Mouse (Mus musculus) embryo, embryonic 10.5 days (tissue): Measurements from ENCODE around the gene Dyrk1a.

Experiments
- DNase-seq: peaks from one replicate; pipeline ENCODE4 v3.0.0-alpha.2; 2015; ENCODE audit warnings: low spot score

Gene Dyrk1a

DNA sequence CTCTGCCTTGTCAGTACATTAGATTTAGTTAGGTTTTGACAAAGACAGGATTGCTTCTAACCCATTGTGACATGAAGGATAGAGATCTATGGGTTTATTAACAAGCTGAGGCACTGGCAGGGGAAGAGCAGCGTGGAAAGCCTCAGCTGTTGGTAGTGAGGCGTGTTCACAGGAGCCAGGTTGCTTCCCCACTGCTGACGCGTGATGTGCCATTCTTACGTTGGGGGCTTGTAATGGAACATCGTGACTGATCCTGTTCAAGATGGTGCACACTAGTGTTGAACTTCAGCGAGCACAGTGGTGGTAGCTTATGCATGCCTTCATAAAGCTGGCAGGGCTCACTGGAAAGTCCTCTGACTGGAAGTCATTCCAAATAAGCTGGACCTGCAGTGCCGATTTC, 21.2 kb downstream of the Dyrk1a start:
- DNase-seq = no peak

DNA sequence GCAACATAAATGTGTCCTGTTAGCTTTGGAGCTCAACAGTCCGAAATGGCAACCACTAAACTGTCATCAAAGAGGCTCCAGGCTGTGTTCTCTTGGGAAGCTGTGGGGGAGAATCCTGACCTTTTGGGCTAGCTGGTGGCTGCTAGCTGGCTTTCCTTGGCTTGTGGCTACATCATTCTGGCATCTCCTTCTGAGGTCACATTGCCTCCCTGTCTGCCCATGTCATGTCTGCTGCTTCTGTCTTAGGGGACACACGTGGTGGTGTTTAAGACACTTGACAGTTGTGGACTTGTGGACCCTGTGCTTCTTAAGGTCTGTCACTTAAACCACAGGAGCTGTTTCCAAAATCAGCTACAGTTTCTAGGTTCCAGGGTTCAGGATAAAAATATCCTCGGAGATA, 21.7 kb downstream of the Dyrk1a start:
- no peak for DNase-seq

DNA sequence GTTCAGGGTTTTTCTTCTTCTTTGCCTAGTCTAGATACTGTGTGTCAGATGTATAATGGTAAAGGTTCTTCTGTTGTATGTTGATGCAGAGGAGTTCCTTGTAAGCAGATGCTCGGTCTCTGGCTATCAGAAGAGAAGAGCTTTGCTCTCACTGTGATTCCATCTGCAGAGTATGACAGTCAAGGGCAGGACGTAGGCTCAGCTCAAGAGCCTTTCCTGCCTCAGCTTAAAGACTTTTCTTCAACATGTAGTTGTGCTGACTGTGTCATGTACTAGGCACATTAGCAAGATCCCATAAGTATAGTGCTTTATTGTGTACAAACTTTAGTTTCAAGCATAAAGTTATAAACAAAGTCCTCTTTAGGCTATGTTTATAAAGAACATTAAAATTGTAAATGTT, 26.8 kb downstream of the Dyrk1a start:
- DNase-seq = no peak

- no peak for DNase-seq
These were observed 27.8 kb downstream of the Dyrk1a start for GRCm38 (mm10) chr16:94597640-94598039.

DNA sequence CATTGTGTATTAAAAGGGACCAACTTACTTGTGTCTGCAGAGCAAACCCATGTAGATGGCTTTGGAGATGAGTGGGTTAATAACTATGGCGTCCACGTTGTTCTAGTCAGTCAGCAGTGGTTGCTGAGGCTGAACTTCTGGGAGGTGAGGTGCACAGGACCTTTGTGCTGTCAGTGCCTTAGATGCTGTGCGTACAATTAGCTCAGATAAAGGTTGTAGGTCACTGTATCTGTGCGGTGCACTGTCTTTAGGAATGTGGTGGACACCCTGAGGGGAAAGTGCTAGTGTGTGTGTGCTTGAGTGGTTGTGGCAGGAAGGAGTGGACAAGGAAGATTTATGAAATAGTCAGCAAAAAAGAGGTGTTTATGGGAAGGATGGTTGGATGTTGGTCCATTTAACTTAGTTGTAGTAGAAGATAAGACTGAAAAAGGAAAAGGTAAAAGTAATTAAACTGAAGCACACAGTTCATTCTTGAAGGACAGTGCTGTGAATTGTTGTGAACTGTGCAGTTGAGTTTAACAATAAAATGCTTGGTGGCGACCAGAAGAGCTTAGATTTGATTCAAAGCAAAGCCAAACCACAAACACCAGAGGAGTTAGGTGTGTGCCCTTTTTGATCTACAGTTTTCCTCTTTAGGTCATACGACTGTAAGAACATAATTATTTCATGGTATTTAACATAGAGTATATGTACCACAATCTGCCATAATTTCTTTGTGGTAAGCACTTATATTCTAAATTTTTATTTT, 30.3 kb downstream of the Dyrk1a start:
- no peak for DNase-seq

DNA sequence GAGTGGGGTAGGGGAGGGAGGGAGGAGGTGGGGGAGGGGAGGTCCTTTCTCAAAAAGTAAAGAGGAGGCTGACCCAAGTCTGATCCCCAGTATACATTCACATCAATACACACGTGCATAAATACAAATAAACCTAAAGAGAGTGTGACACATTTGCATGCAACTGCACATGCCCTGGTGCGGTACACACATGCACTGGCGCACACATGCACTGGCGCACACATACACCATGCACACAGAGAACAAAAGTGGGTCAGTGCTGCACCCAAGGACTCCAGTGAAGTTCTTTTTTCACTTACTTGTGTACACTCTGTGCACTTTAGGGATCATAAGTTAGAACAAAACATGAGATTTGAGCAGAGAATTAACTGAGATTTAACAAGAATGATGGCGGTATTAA, 31.3 kb downstream of the Dyrk1a start:
- no peak for DNase-seq

- peak; percentile 50 for DNase-seq
These were observed 31.7 kb downstream of the Dyrk1a start for GRCm38 (mm10) chr16:94601540-94601953.

DNA sequence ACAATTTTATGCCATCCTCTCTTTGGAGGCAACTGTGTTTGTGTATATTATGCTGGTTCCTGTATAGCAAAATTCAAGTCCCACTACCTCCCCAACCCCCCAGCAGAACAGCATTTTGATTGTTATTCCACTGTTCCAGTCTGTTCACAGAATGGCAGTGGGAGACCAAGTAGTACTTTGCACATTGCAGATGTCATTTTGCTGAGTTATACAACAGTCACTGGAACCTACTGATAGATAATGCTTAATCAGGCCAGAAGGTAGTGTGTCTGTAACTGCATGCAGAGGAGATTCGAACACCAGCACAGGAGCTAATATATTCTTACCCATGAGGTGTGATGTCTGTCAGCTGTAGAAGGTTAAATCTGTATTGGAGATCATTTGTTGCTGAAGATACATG, 32.4 kb downstream of the Dyrk1a start:
- DNase-seq = no peak

GRCm38 (mm10) chr16:94602730-94603129, 32.9 kb downstream of the Dyrk1a start:
- no peak for DNase-seq

DNA sequence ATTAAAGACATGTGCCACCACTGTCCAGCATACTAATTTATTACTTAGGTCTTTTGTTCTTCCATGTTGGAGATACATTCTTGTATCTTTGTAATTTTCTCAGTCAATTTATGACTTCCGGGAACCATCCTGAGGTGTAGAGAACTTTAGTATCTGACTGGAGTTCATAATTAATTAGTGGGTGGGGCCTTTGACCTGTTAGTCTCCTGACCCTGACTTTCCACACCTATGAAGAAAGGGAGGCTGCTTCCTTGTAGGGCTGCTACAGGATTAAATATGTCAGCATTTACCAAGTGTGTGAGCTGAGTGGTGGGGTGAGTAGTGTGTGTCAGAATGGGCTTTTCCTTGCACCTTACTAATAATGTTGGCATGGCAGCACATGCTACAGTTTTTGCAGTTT, 36.4 kb downstream of the Dyrk1a start:
- DNase-seq = no peak

- no peak for DNase-seq
These were observed 37.7 kb downstream of the Dyrk1a start for GRCm38 (mm10) chr16:94607468-94607867.

DNA sequence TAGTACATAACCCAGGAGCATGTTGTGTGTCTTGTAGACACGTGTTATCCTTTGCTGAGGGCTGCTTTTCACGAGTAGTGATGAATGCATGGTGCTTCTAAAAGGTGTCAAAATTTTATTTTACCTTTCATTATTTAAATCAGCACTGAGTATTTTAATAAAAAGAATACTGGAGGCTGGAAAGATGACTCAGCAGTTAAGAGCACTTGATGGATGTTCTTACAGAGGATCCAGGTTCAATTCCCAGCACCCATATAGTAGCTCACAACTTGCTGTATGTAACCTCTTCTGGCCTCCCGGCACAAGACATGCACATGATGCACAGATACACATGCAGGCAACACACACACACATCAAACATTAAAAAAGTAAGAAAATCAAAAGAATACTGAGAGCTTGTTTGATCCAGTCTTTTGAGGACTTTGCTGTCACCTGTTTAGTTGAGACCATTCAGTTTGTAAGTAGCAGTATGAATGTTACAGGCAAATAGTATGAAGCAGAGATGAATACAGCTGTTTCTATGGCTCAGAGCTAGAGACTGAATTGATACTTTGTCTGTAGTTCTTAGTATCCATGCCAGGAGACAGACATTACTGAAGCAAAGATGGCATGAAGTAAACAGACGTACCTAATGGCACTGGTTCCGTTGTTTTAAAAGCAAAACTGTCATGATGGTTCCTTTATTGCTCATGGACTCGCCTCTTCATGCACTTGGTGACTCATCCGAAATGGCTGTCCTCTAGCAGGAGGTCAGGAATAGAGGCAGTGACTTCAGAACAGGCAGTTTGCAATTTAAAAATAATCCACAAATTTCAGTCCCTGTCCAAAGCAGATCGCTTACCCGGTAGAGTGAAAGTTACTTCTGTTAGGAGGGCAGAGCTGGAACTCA, 39.1 kb downstream of the Dyrk1a start:
- no peak for DNase-seq

- DNase-seq = no peak
These were observed 42.8 kb downstream of the Dyrk1a start for GRCm38 (mm10) chr16:94612573-94612972.

GRCm38 (mm10) chr16:94617255-94617654, 47.4 kb downstream of the Dyrk1a start:
- DNase-seq = no peak

- DNase-seq = peak; percentile 77
These were observed 48.7 kb downstream of the Dyrk1a start for GRCm38 (mm10) chr16:94618543-94618942.

DNA sequence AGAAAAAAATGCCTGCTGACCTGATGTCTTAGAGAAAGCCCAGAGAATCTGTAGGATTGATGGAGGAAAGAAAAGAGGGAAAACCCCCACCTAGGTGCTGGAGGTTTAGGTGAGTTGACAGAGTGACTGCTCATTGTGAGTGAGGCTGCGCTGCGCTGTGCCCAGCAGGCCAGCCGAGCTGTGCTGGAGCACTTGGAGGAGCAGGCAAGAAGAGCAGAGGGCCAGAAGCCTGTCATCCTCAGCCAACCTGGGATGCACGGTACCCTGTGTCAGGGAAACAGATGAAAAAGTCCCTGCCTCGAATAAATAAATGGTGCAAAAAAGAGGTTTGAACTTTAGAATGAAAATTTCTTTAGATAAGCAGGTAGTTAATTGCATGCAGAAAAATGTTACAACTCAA, 49.5 kb downstream of the Dyrk1a start:
- DNase-seq = no peak

GRCm38 (mm10) chr16:94624871-94625270, 55.1 kb downstream of the Dyrk1a start:
- DNase-seq = no peak

DNA sequence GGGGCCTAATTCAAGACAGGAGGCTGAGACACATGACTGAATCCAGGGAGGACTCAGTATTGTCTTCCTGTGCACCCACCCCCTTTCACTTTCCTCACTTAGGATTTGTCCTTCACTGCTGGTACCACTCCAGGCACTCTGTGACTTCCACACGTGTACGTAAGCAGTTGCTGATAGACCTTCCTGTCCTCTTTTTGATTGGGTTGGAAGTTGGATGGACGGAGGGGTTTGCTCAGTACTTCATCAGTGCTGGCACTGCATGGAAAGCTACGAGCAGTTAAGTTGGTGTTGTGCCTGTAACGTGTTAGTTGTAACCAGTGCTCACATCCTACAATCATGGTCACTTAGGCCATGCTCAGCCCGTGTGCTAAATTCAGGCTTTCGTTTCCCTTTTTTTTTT, 55.8 kb downstream of the Dyrk1a start:
- DNase-seq = no peak

DNA sequence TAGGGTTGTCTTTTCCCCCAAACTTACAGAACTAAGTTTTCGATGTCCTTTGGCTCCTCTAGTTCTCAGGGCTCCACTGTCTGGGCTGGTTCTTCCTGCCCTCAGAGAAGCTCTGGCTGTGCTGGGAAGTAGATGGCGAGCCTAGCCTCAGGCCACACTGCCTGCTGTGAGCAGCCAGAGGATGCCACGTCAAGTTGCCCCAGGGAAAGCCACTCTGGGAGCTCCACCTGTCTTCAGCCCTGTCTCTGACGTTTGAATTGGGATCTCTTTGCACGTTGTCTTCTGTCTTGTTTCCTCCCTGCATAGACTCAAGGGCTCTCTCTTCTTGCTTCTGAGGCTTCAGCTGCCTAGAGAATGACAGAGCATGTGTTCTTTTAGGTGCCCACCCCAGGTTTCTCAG, 57.9 kb downstream of the Dyrk1a start:
- DNase-seq = no peak

- DNase-seq = no peak
These were observed 59.3 kb downstream of the Dyrk1a start for GRCm38 (mm10) chr16:94628976-94629729.

- peak; percentile 84 for DNase-seq
These were observed 62.2 kb downstream of the Dyrk1a start for GRCm38 (mm10) chr16:94631984-94632383.

DNA sequence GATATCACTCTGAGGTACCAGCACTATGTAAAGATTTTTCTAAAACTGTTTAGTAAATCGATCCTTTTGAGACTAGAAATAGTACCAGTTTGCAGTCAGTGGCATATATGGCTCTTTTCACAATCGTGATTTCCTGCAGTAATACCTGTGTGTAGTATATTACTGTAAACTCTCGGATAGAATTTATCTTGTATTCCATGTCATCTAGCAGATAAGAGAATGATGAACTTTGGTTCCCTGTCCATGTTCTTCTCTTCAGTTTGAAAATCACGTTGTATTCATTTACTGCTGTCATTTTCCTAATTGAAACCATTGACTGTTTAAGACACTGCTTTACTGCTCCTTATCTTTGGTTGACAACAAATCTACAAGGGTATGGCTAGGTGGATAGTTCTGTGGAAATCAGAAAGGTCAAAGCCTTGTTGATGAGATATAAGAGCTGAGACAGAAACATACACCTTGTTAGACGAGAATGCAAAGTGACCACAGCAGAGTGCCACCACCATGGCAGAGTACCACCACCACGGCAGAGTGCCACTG, 62.7 kb downstream of the Dyrk1a start:
- no peak for DNase-seq
